Mouse (Mus musculus) liver, embryonic 14.5 days (tissue): ENCODE measurements at regions not wholly inside any gene's neighbourhood (a gene's known extent, or its start where the extent isn't known, plus 50 kb on each side); places are given as distances from the start of the nearest gene placed in this dataset.

ENCODE experiments used
- ATAC-seq: fragments of 200-750 bp; cut with Nextera tagmentation; 2 replicates; pipeline ENCODE4 v1.8.0; 2017; ENCODE audit warnings: moderate number of reproducible peaks, mild to moderate bottlenecking, moderate library complexity; ENCODE audit not compliant: insufficient read depth
- DNase-seq, 3 experiments: peaks; one replicate each; pipeline ENCODE4 v3.0.0-alpha.2; 2012 to 2013; ENCODE audit warnings: low read depth in 3 of 3, low spot score in 3 of 3
- H3K27ac ChIP-seq: fragments of 300-500 bp; sonication (generic); 2 replicates; pipeline ENCODE4 v1.5.1; 2014; ENCODE audit warnings: moderate library complexity, mild to moderate bottlenecking, control low read depth, inconsistent platforms
- H3K27me3 ChIP-seq: fragments of 300-500 bp; sonication (generic); 2 replicates; pipeline ENCODE4 v1.6.1; 2014; ENCODE audit warnings: mild to moderate bottlenecking, low read length, moderate library complexity; ENCODE audit not compliant: control insufficient read depth, insufficient read depth
- H3K36me3 ChIP-seq: fragments of 300-500 bp; sonication (generic); replicated peaks from 2 replicates; pipeline ENCODE4 v1.6.1; 2014; ENCODE audit warnings: low read depth; ENCODE audit not compliant: control insufficient read depth, insufficient read depth
- H3K4me1 ChIP-seq, 2 experiments: fragments of 200-500 bp in 1 of 2; fragments of 300-500 bp in 1 of 2; sonication (generic) in 1 of 2; replicated peaks; 2 replicates each; pipeline ENCODE4 v1.6.1; 2012 to 2014; ENCODE audit warnings: antibody characterized with exemption in 1 of 2, inconsistent platforms in 1 of 2, low read length in 1 of 2; ENCODE audit not compliant: control insufficient read depth in 2 of 2, insufficient read depth in 2 of 2
- H3K4me2 ChIP-seq: fragments of 300-500 bp; sonication (generic); 2 replicates; pipeline ENCODE4 v1.6.1; 2014; ENCODE audit warnings: low read depth, mild to moderate bottlenecking, control low read depth, moderate library complexity
- H3K4me3 ChIP-seq, 2 experiments: fragments of 200-500 bp in 1 of 2; fragments of 300-500 bp in 1 of 2; sonication (generic) in 1 of 2; 2 replicates each; pipeline ENCODE4 v1.5.1; 2012 to 2014; ENCODE audit warnings: low read depth in 2 of 2, low read length in 2 of 2, mild to moderate bottlenecking in 2 of 2, control low read depth in 1 of 2, inconsistent platforms in 1 of 2, moderate library complexity in 1 of 2; ENCODE audit not compliant: insufficient read depth in 1 of 2
- H3K9ac ChIP-seq: fragments of 300-500 bp; sonication (generic); replicated peaks from 2 replicates; pipeline ENCODE4 v1.6.1; 2014; ENCODE audit warnings: mild to moderate bottlenecking, control low read depth, moderate library complexity
- H3K9me3 ChIP-seq: fragments of 300-500 bp; sonication (generic); 2 replicates; pipeline ENCODE4 v1.6.1; 2016; ENCODE audit warnings: low read length, mixed read lengths; ENCODE audit not compliant: control insufficient read depth
- CTCF ChIP-seq: IDR thresholded peaks from 2 replicates; pipeline ENCODE4 v1.5.1; 2016; ENCODE audit warnings: antibody characterized with exemption, low read depth, control low read depth
- EP300 ChIP-seq: IDR thresholded peaks from 2 replicates; pipeline ENCODE4 v1.6.1; 2016; ENCODE audit warnings: antibody characterized with exemption, low read depth
- WGBS: fragments of 180-500 bp; shearing (Covaris S2); extraction: QIAGEN DNeasy Blood & Tissue Kit; methylation state at CpG from one replicate; pipeline ENCODE4 v1.1.7; 2014; ENCODE audit not compliant: insufficient replicate concordance; 5-methylcytosine and 5-hydroxymethylcytosine counted together

DNA sequence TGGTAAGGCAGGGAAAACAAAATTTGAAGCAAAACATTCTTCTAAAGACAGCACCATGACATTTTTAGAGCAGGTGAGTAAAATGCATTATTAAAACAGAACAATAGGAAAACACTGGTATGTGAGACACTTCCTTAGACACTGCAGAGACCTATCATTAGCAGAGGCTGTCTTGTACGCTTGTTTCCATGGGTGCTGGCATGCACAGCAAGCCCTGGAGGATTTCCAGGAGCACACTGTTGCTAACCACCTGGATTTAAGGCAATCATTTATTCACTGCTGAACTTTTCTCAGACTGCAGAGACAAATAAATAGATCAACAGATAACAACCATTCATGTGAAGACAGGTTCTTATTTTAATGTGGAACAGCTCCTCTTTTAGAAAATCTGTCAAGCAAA is 127.7 kb downstream of the Pros1 start:
- no peaks in the 10 kb centered on the region for H3K36me3 ChIP-seq
- TF ChIP-seq EP300 (no peak), CTCF (no peak)
- no peaks in the 10 kb centered on the region for H3K9me3 ChIP-seq
- no peaks in the 10 kb centered on the region for H3K4me1 ChIP-seq
- H3K4me3 ChIP-seq = no peak overlapping the region
- H3K9ac ChIP-seq = no peak overlapping the region
- H3K27me3 ChIP-seq = no peaks in the 10 kb centered on the region
- ATAC-seq = no peak
- 54% methylated on average over 1 of the region's 1 CpGs for WGBS
- H3K27ac ChIP-seq = no peak overlapping the region
- DNase-seq = no peak
- H3K4me2 ChIP-seq = no peak overlapping the region

DNA sequence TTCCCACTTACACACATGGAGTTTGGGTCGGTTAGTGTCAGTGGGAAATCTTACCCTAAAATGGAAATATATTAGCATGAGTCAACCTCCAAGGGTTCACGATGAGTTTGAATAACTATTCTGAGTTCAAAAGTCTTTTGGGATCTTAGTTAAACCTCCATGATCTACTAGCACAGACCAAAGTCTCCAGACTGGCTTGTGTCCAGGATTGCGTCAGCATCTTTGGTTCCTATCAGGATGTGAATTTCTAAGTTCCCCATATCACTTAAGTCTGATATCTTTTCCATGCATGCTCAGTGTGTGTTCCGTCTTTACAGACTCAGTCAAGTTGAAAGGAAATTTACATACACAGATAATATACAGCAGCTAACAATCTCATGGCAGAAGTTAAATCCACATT is 128.5 kb downstream of the Pros1 start:
- 53% methylated on average over 4 of the region's 4 CpGs for WGBS
- Histone ChIP-seq H3K27me3 (no peaks in the 10 kb centered on the region), H3K4me1 (no peaks in the 10 kb centered on the region), H3K27ac (no peak overlapping the region), H3K36me3 (no peaks in the 10 kb centered on the region), H3K4me2 (no peak overlapping the region), H3K9ac (no peak overlapping the region), H3K4me3 (no peak overlapping the region), H3K9me3 (no peaks in the 10 kb centered on the region)
- DNase-seq (no peak), ATAC-seq (no peak)
- TF ChIP-seq EP300 (no peak), CTCF (no peak)

GRCm38 (mm10) chr16:62995555-62995954 is 141.4 kb downstream of the Pros1 start:
- Histone ChIP-seq H3K4me1 (no peaks in the 10 kb centered on the region), H3K27me3 (no peaks in the 10 kb centered on the region), H3K4me3 (no peak overlapping the region), H3K9me3 (no peaks in the 10 kb centered on the region), H3K4me2 (no peak overlapping the region), H3K27ac (no peak overlapping the region), H3K36me3 (no peaks in the 10 kb centered on the region), H3K9ac (no peak overlapping the region)
- ATAC-seq = no peak
- 58% methylated on average over 3 of the region's 3 CpGs for WGBS
- no peak for DNase-seq
- TF ChIP-seq CTCF = no peak
- no peak for TF ChIP-seq EP300

DNA sequence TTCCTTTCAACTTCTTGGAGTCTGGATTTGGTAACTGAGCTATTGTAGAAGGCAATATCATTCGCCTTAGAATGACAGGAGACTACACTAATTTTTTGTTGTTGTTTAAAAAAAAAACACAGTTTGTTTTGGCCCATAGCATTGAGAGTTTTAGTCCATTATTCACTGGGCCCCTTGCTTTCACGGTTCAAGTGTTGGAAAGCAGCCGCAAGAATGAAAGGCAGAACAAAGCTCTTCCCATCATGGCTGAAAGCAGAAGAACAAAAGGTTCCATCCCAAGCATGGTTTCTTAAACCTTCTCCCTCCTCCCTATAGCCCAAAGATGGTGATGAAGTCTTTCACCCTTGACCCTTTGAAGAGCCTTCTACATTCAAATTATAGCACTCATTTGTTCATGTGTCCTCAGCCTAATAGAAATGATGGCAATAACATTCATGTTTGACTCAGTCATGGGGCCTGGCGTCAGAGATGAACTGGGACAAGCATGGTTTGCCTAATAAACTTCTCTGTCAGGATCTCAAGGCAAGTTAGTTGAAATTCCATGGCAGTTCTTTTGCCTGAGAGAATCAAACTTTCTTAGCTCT is 157.1 kb downstream of the Pros1 start:
- no peak overlapping the region for H3K4me3 ChIP-seq
- no peaks in the 10 kb centered on the region for H3K4me1 ChIP-seq
- 62% methylated on average over 4 of the region's 4 CpGs for WGBS
- H3K9ac ChIP-seq = no peak overlapping the region
- H3K4me2 ChIP-seq = no peak overlapping the region
- no peak for ATAC-seq
- no peak for DNase-seq
- H3K36me3 ChIP-seq = no peaks in the 10 kb centered on the region
- TF ChIP-seq CTCF = no peak
- no peak for TF ChIP-seq EP300
- H3K27ac ChIP-seq = no peak overlapping the region
- H3K27me3 ChIP-seq = no peaks in the 10 kb centered on the region
- H3K9me3 ChIP-seq = no peaks in the 10 kb centered on the region

GRCm38 (mm10) chr16:63014453-63014852 is 160.3 kb downstream of the Pros1 start:
- Histone ChIP-seq H3K9me3 (no peaks in the 10 kb centered on the region), H3K27ac (no peak overlapping the region), H3K36me3 (no peaks in the 10 kb centered on the region), H3K9ac (no peak overlapping the region), H3K4me2 (no peak overlapping the region), H3K4me1 (no peaks in the 10 kb centered on the region), H3K27me3 (no peaks in the 10 kb centered on the region), H3K4me3 (no peak overlapping the region)
- no peak for DNase-seq
- ATAC-seq = no peak
- WGBS = 30% methylated on average over 7 of the region's 7 CpGs
- TF ChIP-seq EP300 = no peak
- peak; percentile 28; the same call in 1 of the 2 replicates for TF ChIP-seq CTCF
